Mouse (Mus musculus) liver, embryonic 14.5 days (tissue): Measurements from ENCODE around the gene Trmt44.

Source experiments
- CTCF ChIP-seq: IDR thresholded peaks from 2 replicates; pipeline ENCODE4 v1.5.1; 2016; ENCODE audit warnings: antibody characterized with exemption, low read depth, control low read depth
- EP300 ChIP-seq: IDR thresholded peaks from 2 replicates; pipeline ENCODE4 v1.6.1; 2016; ENCODE audit warnings: antibody characterized with exemption, low read depth

DNA sequence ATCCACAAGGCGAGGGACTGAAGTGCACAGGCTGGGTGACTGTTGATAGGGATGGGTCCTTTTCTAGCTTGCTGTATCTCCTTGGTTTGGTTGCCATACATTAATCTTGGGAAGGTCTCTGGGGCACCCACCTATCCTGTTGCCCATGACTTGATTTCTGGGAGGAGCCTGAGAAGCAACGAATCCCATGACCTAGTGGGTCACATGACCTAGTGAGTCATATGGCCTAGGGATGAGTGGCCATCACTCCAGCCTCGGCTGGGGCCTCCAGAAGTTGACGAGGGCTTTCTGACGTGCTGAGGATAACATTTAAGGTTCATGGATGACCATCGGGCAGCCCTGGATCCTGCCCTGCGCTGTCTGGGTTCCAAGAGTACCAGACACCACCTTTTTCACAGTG is 30.5 kb upstream of the Trmt44 start:
- TF ChIP-seq EP300 (no peak), CTCF (no peak)
